Mouse (Mus musculus): Measurements from ENCODE around the gene Pou6f2. TPM values are rescaled to one million over a fixed set of nuclear protein-coding genes. Genes with fewer than 3 reads are reported as not detected.

Pou6f2 gene
- total RNA-seq, 2 experiments from 2014 or later: not detected

GRCm38 (mm10) chr13:18218566-18219234 lies 178.8 kb downstream of the Pou6f2 start:
- peak in 1 of 2 experiments; percentile 18 for DNase-seq (ENCODE audit: low spot score in 2 of 2)

- DNase-seq (ENCODE audit: low spot score in 2 of 2): no peak
Measured at GRCm38 (mm10) chr13:18211242-18211641, 186.2 kb downstream of the Pou6f2 start.

- DNase-seq (ENCODE audit: low spot score in 2 of 2): no peak
Measured at GRCm38 (mm10) chr13:18204476-18205250, 192.8 kb downstream of the Pou6f2 start.

GRCm38 (mm10) chr13:18174003-18174402 lies 223.5 kb downstream of the Pou6f2 start:
- DNase-seq (ENCODE audit: low spot score in 2 of 2): peak in 1 of 2 experiments; percentile 27

- DNase-seq (ENCODE audit: low spot score in 2 of 2): peak in 1 of 2 experiments; percentile 14
Measured at GRCm38 (mm10) chr13:18173021-18173420, 224.5 kb downstream of the Pou6f2 start.

GRCm38 (mm10) chr13:18172334-18172733 lies 225.2 kb downstream of the Pou6f2 start:
- DNase-seq (ENCODE audit: low spot score in 2 of 2): no peak

GRCm38 (mm10) chr13:18164182-18164581 lies 233.3 kb downstream of the Pou6f2 start:
- no peak for DNase-seq (ENCODE audit: low spot score in 2 of 2)

- DNase-seq (ENCODE audit: low spot score in 2 of 2): no peak
Measured at GRCm38 (mm10) chr13:18160566-18160965, 236.9 kb downstream of the Pou6f2 start.

GRCm38 (mm10) chr13:18153949-18154582 lies 243.4 kb downstream of the Pou6f2 start:
- DNase-seq (ENCODE audit: low spot score in 2 of 2): no peak

GRCm38 (mm10) chr13:18133646-18134045 lies 263.8 kb downstream of the Pou6f2 start:
- DNase-seq (ENCODE audit: low spot score in 2 of 2): no peak

- no peak for DNase-seq (ENCODE audit: low spot score in 2 of 2)
Measured at GRCm38 (mm10) chr13:18133193-18133592, 264.3 kb downstream of the Pou6f2 start.

- DNase-seq (ENCODE audit: low spot score in 2 of 2): no peak
Measured at GRCm38 (mm10) chr13:18131324-18131723, 266.2 kb downstream of the Pou6f2 start.

GRCm38 (mm10) chr13:18129697-18130096 lies 267.8 kb downstream of the Pou6f2 start:
- no peak for DNase-seq (ENCODE audit: low spot score in 2 of 2)

GRCm38 (mm10) chr13:18128826-18129225 lies 268.7 kb downstream of the Pou6f2 start:
- no peak for DNase-seq (ENCODE audit: low spot score in 2 of 2)

GRCm38 (mm10) chr13:18128053-18128452 lies 269.4 kb downstream of the Pou6f2 start:
- no peak for DNase-seq (ENCODE audit: low spot score in 2 of 2)

- DNase-seq (ENCODE audit: low spot score in 2 of 2): no peak
Measured at GRCm38 (mm10) chr13:18126111-18126510, 271.4 kb downstream of the Pou6f2 start.

- no peak for DNase-seq (ENCODE audit: low spot score in 2 of 2)
Measured at GRCm38 (mm10) chr13:18125226-18126000, 272.1 kb downstream of the Pou6f2 start.

GRCm38 (mm10) chr13:18124368-18124767 lies 273.1 kb downstream of the Pou6f2 start:
- peak in 1 of 2 experiments; percentile 35 for DNase-seq (ENCODE audit: low spot score in 2 of 2)

GRCm38 (mm10) chr13:18120406-18120805 lies 277.1 kb downstream of the Pou6f2 start:
- DNase-seq (ENCODE audit: low spot score in 2 of 2): no peak

- DNase-seq (ENCODE audit: low spot score in 2 of 2): no peak
Measured at GRCm38 (mm10) chr13:18081443-18082119, 315.9 kb downstream of the Pou6f2 start.

Data from gastrocnemius, postnatal 4 days (tissue).